Mouse (Mus musculus): ENCODE results near the gene Smad6. TPM values are rescaled to one million over a fixed set of nuclear protein-coding genes. Genes with fewer than 3 reads are reported as not detected.
A peak's percentile ranks its signal among the peaks of the same experiment; 100 is the strongest.

Smad6 gene
- polyA plus RNA-seq, 1 experiment, result 1.3 TPM

DNA sequence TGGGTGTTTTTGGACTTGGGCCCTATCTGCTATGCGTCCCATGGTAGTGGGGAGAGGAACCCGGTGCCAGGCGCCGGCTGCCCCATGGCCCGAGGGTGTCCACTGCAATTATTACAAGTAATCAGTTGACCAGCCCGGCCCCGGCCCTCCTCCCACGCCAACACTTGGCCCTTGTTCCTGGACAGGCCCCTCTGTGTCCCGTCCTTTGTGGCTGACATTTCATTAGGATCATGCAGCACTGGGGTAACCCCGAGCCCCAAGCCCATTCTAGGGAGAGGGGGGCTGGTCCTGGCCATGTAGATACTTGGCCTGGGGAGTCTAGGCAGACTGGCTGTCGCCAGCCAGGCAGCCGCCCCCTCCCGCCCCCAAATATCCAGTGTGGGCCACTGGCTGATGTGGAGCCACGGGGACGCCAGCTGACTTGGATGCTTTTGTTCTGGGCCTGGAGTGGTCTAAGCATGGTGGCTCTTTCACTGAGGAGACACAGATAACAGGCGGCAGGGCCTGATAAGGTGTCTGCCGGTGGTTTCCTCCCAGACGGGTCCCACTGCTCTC lies 102.8 kb downstream of the Smad6 start:
- no peak overlapping the region for H3K27ac ChIP-seq (ENCODE audit: control insufficient read depth, insufficient read depth, low read depth, low read length, poor library complexity)
- TF ChIP-seq CTCF (IDR thresholded peaks at IDR 0.05; ENCODE audit: control insufficient read depth, insufficient read depth, low read length) (no peak), POLR2A (IDR thresholded peaks at IDR 0.05; ENCODE audit: borderline replicate concordance, control insufficient read depth, low read depth, low read length) (no peak)
- H3K4me3 ChIP-seq (replicated peaks; ENCODE audit: control insufficient read depth, low read depth, low read length), result no peak overlapping the region
- 74% methylated on average over 18 of the region's 18 CpGs for WGBS
- no peaks in the 10 kb centered on the region for H3K4me1 ChIP-seq (ENCODE audit: control insufficient read depth, insufficient read depth, low read length)

DNA sequence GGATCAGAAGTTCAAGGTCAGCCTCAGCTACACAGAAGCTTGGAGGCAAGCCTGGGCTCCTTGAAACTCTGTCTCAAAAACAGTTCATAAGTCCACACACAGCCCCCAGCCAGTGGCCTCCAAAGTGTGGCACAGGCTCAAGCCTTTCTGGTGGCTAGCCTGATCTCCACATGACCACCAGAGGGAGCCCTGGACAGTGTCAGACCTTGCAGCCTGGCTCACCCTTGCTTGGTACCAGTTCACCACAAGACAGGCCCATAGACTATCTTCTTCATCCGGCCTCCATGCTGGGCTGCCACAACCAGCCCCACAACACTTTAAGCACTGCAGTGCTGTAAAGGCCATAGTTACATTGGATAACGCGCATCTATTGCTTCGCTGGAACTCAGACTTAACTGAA lies 103.6 kb downstream of the Smad6 start:
- H3K4me1 ChIP-seq (ENCODE audit: control insufficient read depth, insufficient read depth, low read length), result no peaks in the 10 kb centered on the region
- no peak overlapping the region for H3K4me3 ChIP-seq (replicated peaks; ENCODE audit: control insufficient read depth, low read depth, low read length)
- TF ChIP-seq CTCF (IDR thresholded peaks at IDR 0.05; ENCODE audit: control insufficient read depth, insufficient read depth, low read length) (peak; percentile 89), POLR2A (IDR thresholded peaks at IDR 0.05; ENCODE audit: borderline replicate concordance, control insufficient read depth, low read depth, low read length) (no peak)
- WGBS, result 67% methylated on average over 4 of the region's 4 CpGs
- H3K27ac ChIP-seq (ENCODE audit: control insufficient read depth, insufficient read depth, low read depth, low read length, poor library complexity), result no peak overlapping the region

DNA sequence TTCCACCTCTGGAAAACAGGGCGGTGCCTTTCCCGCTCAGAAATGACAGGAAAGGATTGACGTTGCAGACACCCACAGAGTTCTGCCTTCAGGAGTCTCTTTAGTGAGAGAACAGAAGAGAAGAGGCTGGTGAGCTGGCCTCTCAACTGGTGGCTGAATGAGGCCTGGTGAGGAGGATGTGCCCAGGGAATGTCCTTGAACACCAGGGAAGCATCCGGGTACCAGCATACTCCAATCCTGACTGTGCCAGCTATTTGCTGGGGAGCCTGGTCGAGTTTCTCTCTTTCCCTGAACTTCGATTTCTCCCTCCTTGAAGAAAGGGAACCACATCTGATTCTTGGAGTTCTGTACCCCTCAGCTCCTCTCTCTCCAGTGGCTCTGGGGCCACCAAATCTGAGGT lies 105.4 kb downstream of the Smad6 start:
- Histone ChIP-seq H3K27ac (ENCODE audit: control insufficient read depth, insufficient read depth, low read depth, low read length, poor library complexity) (no peak overlapping the region), H3K4me1 (ENCODE audit: control insufficient read depth, insufficient read depth, low read length) (no peaks in the 10 kb centered on the region), H3K4me3 (replicated peaks; ENCODE audit: control insufficient read depth, low read depth, low read length) (no peak overlapping the region)
- whole genome bisulfite sequencing, result 64% methylated on average over 6 of the region's 6 CpGs
- TF ChIP-seq CTCF (IDR thresholded peaks at IDR 0.05; ENCODE audit: control insufficient read depth, insufficient read depth, low read length) (no peak), POLR2A (IDR thresholded peaks at IDR 0.05; ENCODE audit: borderline replicate concordance, control insufficient read depth, low read depth, low read length) (no peak)

DNA sequence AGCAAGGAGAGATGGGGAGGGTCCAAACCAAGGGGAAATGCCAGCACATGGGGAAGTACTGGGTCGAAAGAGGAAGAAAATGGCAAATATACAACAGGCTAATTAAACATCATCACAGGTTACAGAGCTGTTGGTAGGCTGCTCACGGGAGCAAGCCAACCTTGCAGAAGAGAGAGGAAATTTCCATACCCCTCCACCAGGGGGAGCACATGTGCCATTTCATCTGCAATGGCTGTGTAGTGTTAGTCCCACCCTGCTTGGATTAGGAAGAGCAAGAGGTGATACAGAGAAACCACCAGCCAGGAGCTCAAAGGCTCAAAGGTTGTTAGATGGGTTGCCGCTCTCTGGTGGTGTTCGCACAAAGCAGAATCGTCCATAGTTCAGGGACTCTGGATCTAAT lies 105.9 kb downstream of the Smad6 start:
- Histone ChIP-seq H3K27ac (ENCODE audit: control insufficient read depth, insufficient read depth, low read depth, low read length, poor library complexity) (no peak overlapping the region), H3K4me1 (ENCODE audit: control insufficient read depth, insufficient read depth, low read length) (no peaks in the 10 kb centered on the region), H3K4me3 (replicated peaks; ENCODE audit: control insufficient read depth, low read depth, low read length) (no peak overlapping the region)
- 47% methylated on average over 5 of the region's 5 CpGs for WGBS
- TF ChIP-seq CTCF (IDR thresholded peaks at IDR 0.05; ENCODE audit: control insufficient read depth, insufficient read depth, low read length), result peak; percentile 65
- no peak for TF ChIP-seq POLR2A (IDR thresholded peaks at IDR 0.05; ENCODE audit: borderline replicate concordance, control insufficient read depth, low read depth, low read length)

DNA sequence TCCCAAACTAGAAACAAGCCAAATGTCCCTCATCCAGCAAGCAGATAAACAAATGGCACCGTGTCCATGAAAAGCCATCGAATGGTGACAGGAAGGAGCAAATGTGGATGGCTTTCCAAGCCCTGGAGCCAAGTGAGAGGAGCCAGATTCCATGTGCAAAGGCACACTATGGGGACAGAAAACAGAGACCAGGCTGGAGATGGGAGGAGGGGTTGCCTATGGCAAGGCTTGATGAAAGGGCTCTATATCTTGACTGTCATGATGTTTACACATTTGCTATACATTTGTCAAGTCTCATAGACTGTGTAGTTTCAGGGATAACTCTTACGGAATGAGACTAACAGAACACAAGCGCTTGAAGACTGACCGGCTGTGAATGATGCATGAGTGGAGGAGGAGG lies 106.9 kb downstream of the Smad6 start:
- 78% methylated on average over 5 of the region's 5 CpGs for WGBS
- TF ChIP-seq POLR2A (IDR thresholded peaks at IDR 0.05; ENCODE audit: borderline replicate concordance, control insufficient read depth, low read depth, low read length), result no peak
- TF ChIP-seq CTCF (IDR thresholded peaks at IDR 0.05; ENCODE audit: control insufficient read depth, insufficient read depth, low read length), result no peak
- H3K27ac ChIP-seq (ENCODE audit: control insufficient read depth, insufficient read depth, low read depth, low read length, poor library complexity), result no peak overlapping the region
- H3K4me1 ChIP-seq (ENCODE audit: control insufficient read depth, insufficient read depth, low read length), result no peaks in the 10 kb centered on the region
- H3K4me3 ChIP-seq (replicated peaks; ENCODE audit: control insufficient read depth, low read depth, low read length), result no peak overlapping the region

DNA sequence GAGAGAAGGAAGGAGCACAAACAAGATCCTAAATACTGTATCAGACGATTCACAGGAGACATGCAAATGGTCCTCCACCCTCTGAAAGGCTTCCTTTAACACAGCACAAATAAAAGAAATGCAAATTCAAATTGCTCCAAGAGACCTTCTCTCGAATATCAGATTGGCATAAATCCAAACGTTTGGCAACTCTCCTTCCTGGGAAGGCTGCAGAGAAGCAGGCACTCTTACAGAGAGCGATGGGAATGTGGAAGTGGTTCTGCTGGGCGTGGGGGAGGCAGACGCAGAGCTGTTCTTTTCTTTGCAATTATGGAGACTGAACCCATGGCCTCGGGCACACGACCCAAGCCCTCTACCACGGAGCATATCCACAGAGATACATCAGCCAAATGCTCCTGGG lies 109.8 kb downstream of the Smad6 start:
- H3K4me1 ChIP-seq (ENCODE audit: control insufficient read depth, insufficient read depth, low read length), result no peaks in the 10 kb centered on the region
- no peak overlapping the region for H3K4me3 ChIP-seq (replicated peaks; ENCODE audit: control insufficient read depth, low read depth, low read length)
- TF ChIP-seq CTCF (IDR thresholded peaks at IDR 0.05; ENCODE audit: control insufficient read depth, insufficient read depth, low read length), result no peak
- no peak overlapping the region for H3K27ac ChIP-seq (ENCODE audit: control insufficient read depth, insufficient read depth, low read depth, low read length, poor library complexity)
- WGBS, result 48% methylated on average over 9 of the region's 9 CpGs

DNA sequence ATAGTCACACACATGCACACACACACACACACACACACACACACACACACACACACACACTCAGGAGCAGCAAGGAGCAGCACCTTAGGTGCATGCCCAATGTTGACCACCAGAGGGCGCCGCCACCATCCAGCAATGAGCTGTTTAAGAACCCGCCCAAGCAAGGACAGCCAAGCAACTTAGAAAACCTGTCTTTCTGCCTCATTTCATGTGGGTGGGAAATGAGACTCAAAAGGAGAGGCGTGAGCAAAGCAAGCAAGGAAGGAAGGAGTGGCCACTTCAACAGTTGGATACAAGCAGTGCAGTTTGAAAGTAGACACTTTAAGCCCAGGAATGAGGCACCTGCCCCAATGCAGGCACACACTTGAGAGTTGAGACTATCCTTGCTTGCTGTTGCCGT lies 112.2 kb downstream of the Smad6 start:
- Histone ChIP-seq H3K27ac (ENCODE audit: control insufficient read depth, insufficient read depth, low read depth, low read length, poor library complexity) (no peak overlapping the region), H3K4me3 (replicated peaks; ENCODE audit: control insufficient read depth, low read depth, low read length) (no peak overlapping the region), H3K4me1 (ENCODE audit: control insufficient read depth, insufficient read depth, low read length) (no peaks in the 10 kb centered on the region)
- TF ChIP-seq POLR2A (IDR thresholded peaks at IDR 0.05; ENCODE audit: borderline replicate concordance, control insufficient read depth, low read depth, low read length) (no peak), CTCF (IDR thresholded peaks at IDR 0.05; ENCODE audit: control insufficient read depth, insufficient read depth, low read length) (peak; percentile 92)
- 13% methylated on average over 5 of the region's 5 CpGs for WGBS

DNA sequence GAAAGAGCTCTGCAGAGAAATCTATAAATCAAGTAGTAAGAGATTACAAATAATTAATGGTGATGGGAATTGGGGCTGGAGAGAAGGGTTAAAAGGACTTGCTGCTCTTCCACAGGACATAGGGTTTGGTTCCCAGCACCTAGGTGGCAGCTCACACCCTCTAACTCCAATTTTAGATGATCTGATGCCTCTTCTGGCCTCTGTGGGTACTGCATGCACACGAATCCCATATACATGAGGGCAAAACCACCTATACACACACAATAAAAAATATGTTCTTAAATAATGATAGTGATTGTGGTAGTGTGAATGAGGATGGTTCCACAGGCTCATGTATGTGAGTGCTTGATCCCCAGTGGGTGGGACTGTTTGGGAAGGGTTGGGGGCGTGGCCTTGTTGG lies 117.3 kb downstream of the Smad6 start:
- no peak overlapping the region for H3K4me3 ChIP-seq (replicated peaks; ENCODE audit: control insufficient read depth, low read depth, low read length)
- H3K27ac ChIP-seq (ENCODE audit: control insufficient read depth, insufficient read depth, low read depth, low read length, poor library complexity), result no peak overlapping the region
- no peak for TF ChIP-seq POLR2A (IDR thresholded peaks at IDR 0.05; ENCODE audit: borderline replicate concordance, control insufficient read depth, low read depth, low read length)
- no peaks in the 10 kb centered on the region for H3K4me1 ChIP-seq (ENCODE audit: control insufficient read depth, insufficient read depth, low read length)
- WGBS, result 81% methylated on average over 2 of the region's 2 CpGs

Other genes starting within 250 kb of the Smad6 start
- not detected in 2 replicates for gene Lctl, start 95.1 kb upstream of the Smad6 start, polyA plus RNA-seq (2011; ENCODE audit: insufficient read depth, insufficient read length, low replicate concordance, missing spikeins)
- 26.9 and 29.9 TPM in 2 replicates for gene Zwilch, start 151.0 kb upstream of the Smad6 start, polyA plus RNA-seq (2011; ENCODE audit: insufficient read depth, insufficient read length, low replicate concordance, missing spikeins)
- 628 and 1,066 TPM in 2 replicates for gene Rpl4, start 151.3 kb upstream of the Smad6 start, polyA plus RNA-seq (2011; ENCODE audit: insufficient read depth, insufficient read length, low replicate concordance, missing spikeins)
- gene Snapc5, start 157.2 kb upstream of the Smad6 start, polyA plus RNA-seq (2011; ENCODE audit: insufficient read depth, insufficient read length, low replicate concordance, missing spikeins), result 13.0 and 30.2 TPM in 2 replicates
- gene Uchl4, start 213.1 kb upstream of the Smad6 start, polyA plus RNA-seq (2011; ENCODE audit: insufficient read depth, insufficient read length, low replicate concordance, missing spikeins), result not detected in 2 replicates
- 8.1 and 22.2 TPM in 2 replicates for gene Map2k1, start 231.6 kb upstream of the Smad6 start, polyA plus RNA-seq (2011; ENCODE audit: insufficient read depth, insufficient read length, low replicate concordance, missing spikeins)